Mouse (Mus musculus): ENCODE measurements around the gene Hint2. TPM values are rescaled to one million over a fixed set of nuclear protein-coding genes. Genes with fewer than 3 reads are reported as not detected.

Hint2 gene
- 16.0 TPM for total RNA-seq (2023)

DNA sequence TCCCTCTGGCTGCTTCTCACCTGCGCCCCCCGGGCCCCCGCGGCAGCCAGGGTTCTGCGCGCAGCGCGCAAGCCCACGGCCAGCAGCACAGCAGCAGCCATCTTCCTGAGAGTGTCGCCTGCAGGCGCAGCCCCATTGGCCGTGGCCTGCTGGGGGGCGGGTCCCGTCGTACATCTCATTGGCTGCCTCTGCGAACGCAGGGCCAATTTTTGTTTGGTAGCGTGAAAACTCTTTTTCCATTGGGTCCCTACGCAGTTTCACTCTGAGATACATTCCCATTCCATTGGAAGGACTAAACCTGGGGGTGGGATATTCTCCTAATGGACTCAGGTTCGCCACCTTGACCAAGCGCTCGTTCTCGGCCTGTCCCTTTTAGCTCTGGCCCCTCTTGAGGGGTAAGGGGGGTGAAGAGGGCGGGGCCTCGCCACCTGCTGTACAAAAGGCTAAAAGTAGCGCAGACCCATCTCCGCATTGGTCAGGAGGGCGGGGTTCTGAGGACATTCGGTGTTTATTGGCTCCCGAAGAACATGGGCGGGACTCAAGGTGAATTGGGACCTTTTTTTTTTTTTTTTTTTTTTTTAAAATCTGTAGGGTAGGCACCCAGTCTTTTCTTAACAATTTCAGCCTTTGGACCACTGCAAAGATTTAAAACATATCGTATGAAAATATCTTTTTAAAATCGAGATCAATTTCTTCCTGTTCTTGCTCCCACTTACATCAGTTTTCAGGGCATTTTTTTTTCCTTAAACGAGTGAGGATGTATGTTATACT lies at the start of gene Hint2:
Gene Hint2, minus strand, starts transcription at position 128 of the 771 bp plus-strand sequence.

DNA sequence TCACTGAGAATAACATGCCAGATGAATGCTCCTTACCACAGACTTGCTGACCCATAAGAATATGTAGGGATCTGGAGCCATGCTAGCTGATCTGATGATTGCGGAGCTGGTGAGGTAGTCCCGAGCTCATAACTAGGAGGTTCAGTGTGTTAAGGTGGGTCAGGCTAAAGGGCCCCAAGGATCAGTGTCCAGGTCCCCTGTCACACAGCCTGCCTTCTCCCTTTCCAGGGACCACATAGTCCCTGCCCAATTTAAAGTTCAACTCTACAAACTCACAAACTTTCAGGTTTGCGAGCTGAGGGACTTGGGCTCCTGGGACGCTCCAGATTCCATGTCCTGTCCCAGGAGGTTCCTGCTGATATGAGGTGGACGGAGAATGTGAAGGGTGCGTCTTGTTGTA lies 44.4 kb upstream of the Hint2 start, which contains the start of gene Olfr70:
Gene Olfr70, minus strand, starts transcription at position 101 of the 400 bp plus-strand sequence.

DNA sequence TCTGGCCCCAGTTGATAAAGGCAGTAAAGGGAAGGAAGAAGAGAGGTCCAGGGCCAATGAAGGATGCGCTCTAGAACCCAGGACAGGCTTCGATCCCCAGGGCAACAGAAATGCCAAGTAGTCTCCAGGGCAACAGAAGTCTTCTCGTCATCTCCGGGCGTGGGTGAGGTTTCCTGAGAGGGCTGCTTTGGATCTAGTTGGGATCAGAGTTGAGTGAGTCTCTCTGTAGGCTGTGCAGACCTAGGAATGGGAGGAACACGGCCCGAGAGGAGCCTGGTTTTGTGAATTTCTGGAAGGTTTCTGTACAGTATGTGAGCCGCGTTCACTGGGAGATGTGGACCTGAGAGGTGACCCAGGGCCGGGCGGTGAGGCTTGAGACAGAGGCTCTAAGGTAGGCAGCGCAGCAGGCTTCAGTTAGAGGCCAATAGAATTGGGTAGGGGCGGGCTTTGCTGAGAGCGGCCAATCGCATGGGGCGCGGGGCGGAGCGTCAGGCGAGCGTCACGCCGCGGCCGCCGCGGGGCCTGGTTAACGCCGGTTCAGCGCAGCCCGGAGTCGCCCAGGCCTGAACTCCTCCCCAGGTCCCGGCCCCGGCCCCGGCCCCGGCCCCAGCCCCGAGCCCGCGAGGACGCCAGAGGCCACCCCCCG lies 12.6 kb upstream of the Hint2 start, which contains the start of the genes Tmem8b and Fam221b:
Gene Tmem8b, plus strand, starts transcription at position 190 of the 646 bp plus-strand sequence.
Gene Fam221b, minus strand, starts transcription at position 364 of the 646 bp plus-strand sequence.

DNA sequence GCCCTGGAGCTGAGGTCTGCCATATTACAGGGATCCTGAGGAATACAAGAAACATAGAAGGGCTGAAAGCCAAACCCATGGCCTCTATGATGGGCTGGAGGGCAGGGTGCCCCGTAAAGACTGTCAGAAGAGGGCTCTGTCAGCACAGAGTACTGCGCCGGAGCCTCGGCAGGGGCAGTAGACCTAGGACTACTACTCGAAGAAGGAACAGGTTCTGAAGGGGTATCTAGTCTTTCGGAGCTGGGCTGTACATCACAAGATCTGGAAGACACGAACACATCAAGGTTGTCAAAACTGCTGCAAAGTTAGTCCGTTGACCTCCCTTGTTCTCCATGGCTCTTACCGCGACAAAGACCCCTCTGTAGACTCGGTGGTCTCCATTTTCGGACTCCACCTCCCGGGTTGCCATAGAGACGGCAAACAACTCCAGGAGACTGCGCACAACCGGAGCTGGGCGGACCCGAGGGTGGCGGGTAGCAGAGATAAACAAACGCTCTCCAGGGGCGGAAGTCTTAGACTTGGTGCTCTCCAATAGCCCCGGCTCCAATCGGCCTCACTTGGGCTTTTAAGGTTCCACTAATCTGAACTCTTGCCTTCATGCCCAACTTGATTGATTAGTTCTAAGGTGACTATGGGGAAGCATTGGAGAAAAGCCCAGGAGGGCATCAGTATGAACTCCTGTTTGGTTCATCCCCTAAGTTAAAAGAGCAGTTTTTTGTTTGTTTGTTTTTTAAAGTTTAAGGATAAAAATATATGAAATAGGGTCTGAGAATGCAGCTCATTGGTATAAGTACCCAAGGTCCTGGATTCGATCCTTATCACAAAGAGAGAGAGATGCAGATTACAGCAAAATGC lies 2.9 kb downstream of the Hint2 start, which contains the start of gene Spag8:
Gene Spag8, minus strand, starts transcription at position 434 of the 855 bp plus-strand sequence.

DNA sequence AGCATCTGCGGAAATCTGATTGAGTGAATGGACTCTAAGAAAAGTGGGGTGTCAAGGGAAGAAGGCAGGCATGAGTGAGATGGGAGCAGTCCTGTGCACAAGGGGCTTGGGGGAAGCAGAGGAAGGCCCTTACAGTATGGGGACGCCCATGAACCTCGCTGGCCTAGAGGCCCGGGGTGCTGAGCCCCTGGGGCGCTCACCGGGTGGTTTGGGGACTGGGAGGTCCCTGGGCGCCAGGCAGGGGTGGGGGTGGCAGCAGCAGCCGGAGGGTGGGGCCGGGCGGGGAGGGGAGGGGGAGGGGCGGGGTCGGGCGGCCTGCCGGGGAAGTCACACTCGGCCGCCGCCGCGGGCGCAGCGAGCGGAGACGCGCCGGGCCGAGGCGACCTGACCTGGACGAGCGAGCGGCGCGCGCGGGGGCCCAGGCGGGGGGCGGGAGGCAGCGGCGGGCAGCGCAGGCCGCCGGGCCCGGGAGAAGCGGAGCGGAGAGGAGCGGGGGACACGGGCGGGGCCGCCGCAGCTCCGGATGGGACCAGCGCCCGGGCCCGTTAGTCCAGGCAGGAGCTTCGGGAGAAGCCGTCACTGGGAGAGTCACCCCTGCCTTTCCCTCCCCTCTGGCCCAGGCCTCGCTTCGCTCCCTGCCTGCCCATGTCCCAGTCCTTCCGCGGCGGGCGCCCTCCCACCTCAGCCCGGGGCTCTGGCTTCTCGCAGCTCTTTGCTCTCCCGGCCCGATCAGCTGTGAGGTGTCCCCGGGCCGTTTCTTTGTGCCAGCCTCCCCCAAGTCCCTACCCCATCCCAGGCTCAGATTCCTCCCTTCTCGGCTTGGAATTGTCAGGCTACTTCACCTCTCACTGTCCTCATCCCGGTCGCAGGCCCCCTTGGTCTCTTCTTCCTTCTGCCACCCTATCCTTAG lies 25.0 kb downstream of the Hint2 start, which contains the start of gene Npr2:
Gene Npr2, plus strand, starts transcription at position 890 of the 910 bp plus-strand sequence.

Other genes with a start within 250 kb of the Hint2 start
- not detected for gene Fam166b, start 227.3 kb downstream of the Hint2 start, total RNA-seq (2023)
- gene Tesk1, start 214.5 kb downstream of the Hint2 start, total RNA-seq (2023): 39.7 TPM
- gene Cd72, start 201.8 kb downstream of the Hint2 start, total RNA-seq (2023): 73.2 TPM
- gene Sit1, start 172.7 kb downstream of the Hint2 start, total RNA-seq (2023): 52.7 TPM
- 26.8 TPM for gene Ccdc107, start 163.6 kb downstream of the Hint2 start, total RNA-seq (2023)
- gene Arhgef39, start 156.8 kb downstream of the Hint2 start, total RNA-seq (2023): not detected
- gene Car9, start 149.5 kb downstream of the Hint2 start, total RNA-seq (2023): not detected
- gene Tpm2, start 132.7 kb downstream of the Hint2 start, total RNA-seq (2023): not detected
- gene Creb3, start 94.1 kb downstream of the Hint2 start, total RNA-seq (2023): 59.4 TPM
- 286 TPM for gene Tln1, start 93.8 kb downstream of the Hint2 start, total RNA-seq (2023)
- 54.6 TPM for gene Rgp1, start 77.8 kb downstream of the Hint2 start, total RNA-seq (2023)
- gene Gba2, start 77.6 kb downstream of the Hint2 start, total RNA-seq (2023): 29.9 TPM
- gene Msmp, start 72.0 kb downstream of the Hint2 start, total RNA-seq (2023): not detected
- 0.24 TPM for gene Npr2, start 24.5 kb downstream of the Hint2 start, total RNA-seq (2023)
- not detected for gene Spag8, start 2.9 kb downstream of the Hint2 start, total RNA-seq (2023)
- 2.0 TPM for gene Tmem8b, start 12.5 kb upstream of the Hint2 start, total RNA-seq (2023)
- gene Fam221b, start 12.7 kb upstream of the Hint2 start, total RNA-seq (2023): not detected
- gene Olfr70, start 44.3 kb upstream of the Hint2 start, total RNA-seq (2023): not detected
- not detected for gene Olfr71, start 53.8 kb upstream of the Hint2 start, total RNA-seq (2023)
- gene Hrct1, start 70.7 kb upstream of the Hint2 start, total RNA-seq (2023): not detected
- not detected for gene Spaar, start 73.6 kb upstream of the Hint2 start, total RNA-seq (2023)
- gene Olfr159, start 114.5 kb upstream of the Hint2 start, total RNA-seq (2023): not detected
- gene Olfr156, start 167.4 kb upstream of the Hint2 start, total RNA-seq (2023): not detected
- not detected for gene Olfr157, start 183.7 kb upstream of the Hint2 start, total RNA-seq (2023)
- not detected for gene Olfr155, start 195.1 kb upstream of the Hint2 start, total RNA-seq (2023)
- 5.8 TPM for gene Reck, start 219.1 kb upstream of the Hint2 start, total RNA-seq (2023)